Mouse (Mus musculus) olfactory bulb, adult 2 months (tissue): ENCODE results near the gene Fbxo11.

ENCODE experiments used
- CTCF ChIP-seq: fragments of 200-500 bp; IDR thresholded peaks from 2 replicates; pipeline ENCODE4 v1.5.1; 2012; ENCODE audit warnings: low read depth, mild to moderate bottlenecking, low read length, moderate library complexity; ENCODE audit not compliant: insufficient read depth
- POLR2A ChIP-seq: fragments of 200-500 bp; IDR thresholded peaks from 2 replicates; pipeline ENCODE4 v1.6.1; 2012; ENCODE audit warnings: mild to moderate bottlenecking, low read depth, low read length, moderate library complexity; ENCODE audit not compliant: insufficient read depth

- TF ChIP-seq POLR2A, result no peak
- no peak for TF ChIP-seq CTCF
These were observed 22.7 kb downstream of the Fbxo11 start for GRCm38 (mm10) chr17:88042099-88043086.
